Mouse (Mus musculus): ENCODE measurements around the gene Nabp2.

Gene Nabp2

DNA sequence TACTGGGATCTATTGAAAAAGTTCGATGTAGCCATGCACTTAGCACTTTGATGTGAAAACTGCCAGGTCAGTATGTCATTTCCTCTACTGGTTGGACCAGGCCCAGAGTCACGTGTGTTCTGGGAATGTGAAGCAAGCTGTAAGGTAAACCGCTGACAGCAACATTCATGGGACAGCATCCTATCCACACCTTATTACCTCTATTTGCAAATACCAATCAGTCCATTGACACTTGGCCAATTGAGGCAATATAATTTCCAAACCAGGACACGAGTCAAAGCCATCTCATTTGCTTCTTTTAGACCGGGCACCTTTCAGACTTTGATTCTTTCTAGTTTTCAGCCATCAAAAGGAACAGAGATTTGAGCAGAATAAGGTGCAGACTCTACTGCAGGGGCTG is 17.8 kb upstream of the Nabp2 start:
- no peak for DNase-seq

DNA sequence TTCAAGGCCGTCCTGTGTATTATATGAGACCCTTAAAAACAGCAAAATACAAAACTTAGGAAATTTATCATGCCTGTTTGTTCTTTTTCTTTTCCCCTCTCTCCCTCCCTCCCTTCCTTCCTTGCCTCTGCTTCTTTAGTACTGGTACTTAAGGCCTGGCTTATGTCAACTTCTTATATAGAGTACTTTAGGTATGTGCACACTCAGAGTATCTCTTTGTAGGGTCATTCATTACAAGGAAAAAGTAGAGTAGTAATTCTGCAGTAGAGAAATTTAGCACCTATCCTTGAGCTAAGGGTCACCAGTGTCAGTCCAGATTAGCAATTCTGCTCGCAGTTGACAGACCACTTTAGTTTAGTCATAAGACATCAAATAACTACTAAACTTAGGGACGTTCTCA is 14.0 kb upstream of the Nabp2 start:
- DNase-seq = no peak

DNA sequence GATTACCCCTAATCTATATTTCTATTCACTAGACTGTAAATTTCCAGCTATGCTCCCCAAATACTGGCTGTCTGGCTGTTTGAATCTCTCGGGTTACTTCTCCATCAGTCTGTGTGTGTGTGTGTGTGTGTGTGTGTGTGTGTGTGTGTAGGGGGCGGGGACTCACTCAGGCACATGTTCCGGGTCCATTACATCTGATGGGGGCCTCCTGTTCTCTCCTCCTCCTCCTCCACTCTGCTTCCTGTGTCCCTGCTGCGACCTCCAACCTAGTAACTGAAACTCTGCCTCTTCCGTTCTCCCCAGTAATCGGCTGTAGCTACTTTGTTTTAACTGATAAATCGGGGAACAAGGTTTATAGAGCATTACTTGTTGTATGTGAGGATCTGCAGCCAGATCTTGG is 13.3 kb upstream of the Nabp2 start:
- no peak for DNase-seq

DNA sequence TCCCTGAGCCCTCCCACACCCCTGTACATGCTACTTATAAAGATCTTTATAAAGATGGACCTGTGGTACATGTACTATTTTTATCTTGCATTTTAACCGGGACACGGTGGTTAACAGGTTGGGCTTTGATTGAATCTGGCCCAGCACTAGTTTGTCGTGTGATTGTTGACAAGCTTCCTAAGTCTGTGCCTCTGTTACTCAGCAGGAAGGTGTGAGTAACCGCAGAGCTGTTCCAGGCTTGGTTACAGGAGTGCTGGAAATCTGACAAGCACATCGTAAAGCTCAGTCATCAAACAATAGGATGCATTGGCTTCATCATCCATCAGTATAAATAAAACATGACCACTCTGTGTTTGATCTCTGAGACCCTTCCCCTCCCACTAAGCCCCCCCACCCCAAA is 11.1 kb upstream of the Nabp2 start:
- no peak for DNase-seq

DNA sequence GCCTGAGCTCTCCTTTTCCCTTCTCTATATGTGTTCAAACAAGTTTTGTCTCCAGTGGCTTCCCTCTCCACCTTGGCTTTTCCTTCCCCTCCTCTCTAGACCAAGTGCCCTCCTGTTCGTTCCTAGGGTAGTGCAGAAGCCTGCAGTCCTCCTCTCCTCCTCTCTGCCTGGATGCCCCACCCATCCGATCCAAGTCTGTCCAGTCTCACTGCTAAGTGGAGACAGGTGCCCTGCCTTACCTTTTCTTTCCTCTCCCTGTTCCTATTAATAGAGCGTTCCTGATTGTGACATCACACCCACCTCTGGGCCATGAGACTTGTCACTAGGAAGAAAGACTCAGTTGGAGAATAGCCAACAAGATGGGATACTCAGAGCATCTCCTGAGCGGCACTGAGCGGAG is 3.6 kb upstream of the Nabp2 start:
- no peak for DNase-seq

DNA sequence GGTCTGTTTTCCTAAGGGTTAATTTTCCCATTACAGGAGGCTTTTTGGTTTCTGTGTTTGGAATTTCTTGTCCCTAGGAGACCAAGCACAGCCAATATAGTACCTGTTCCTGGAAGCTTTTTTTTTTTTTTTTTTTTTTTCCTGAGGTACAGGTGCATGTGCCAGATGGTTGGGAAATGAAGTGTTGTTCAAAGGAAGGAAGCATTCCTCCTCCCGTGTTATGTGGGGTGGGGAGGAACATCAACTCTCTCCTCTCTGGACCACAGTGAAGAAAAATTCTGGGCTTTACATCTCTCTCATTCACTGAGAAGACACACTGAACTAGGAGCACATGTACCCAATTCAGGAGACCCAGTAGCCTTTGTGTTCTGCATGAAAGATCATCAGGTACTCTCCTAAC is 1.8 kb upstream of the Nabp2 start:
- no peak for DNase-seq

DNA sequence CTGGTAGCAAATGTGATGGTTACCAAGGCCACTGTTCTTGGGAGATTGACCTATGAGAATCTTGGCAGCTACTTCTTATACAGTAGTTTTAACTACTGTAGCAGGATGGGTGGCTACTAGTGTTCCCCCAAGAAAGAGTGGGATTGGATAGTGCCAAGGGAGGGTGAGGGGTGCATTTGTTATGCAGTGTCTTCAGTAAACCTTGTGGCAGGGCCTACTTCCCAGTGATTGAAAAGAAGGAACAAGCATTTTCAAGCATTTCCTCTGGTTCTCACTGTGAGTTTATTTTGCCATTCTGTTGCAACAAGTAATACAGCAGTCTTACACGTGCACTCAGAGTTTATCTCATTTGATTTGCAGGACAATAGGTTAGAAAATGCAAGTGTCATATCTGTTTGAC is 1.3 kb upstream of the Nabp2 start:
- DNase-seq = no peak

DNA sequence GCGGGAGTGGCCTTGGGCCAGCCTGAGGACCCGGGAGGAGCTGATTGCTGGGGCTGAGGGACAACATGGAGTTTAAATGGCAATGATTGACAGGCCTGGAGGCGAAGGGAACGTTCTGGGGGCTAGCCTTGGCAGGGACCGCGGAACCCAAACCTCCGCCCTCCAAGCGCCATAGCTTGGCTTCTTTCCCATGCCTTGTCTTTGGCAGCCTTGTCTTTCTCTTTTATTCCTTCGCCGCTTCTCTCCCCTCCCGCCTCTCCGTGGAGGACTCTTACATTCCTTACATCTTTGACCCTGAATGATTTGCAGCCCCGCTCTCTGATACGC is 726 bp upstream of the Nabp2 start:
- no peak for DNase-seq

DNA sequence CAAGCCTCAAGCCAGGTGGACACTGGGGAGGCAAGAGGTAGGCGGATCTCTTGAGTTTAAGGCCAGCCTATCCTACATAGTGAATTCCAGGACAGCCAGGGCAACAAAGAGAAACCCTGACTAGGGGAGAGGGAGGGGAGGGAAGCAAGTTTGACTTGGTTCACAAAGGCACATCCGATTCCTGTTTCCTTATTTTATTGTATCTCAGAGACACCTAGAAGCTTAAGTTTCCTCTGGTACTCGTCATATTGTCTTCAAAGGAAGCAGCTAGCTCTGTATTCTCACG is 789 bp downstream of the Nabp2 start:
- DNase-seq = no peak

DNA sequence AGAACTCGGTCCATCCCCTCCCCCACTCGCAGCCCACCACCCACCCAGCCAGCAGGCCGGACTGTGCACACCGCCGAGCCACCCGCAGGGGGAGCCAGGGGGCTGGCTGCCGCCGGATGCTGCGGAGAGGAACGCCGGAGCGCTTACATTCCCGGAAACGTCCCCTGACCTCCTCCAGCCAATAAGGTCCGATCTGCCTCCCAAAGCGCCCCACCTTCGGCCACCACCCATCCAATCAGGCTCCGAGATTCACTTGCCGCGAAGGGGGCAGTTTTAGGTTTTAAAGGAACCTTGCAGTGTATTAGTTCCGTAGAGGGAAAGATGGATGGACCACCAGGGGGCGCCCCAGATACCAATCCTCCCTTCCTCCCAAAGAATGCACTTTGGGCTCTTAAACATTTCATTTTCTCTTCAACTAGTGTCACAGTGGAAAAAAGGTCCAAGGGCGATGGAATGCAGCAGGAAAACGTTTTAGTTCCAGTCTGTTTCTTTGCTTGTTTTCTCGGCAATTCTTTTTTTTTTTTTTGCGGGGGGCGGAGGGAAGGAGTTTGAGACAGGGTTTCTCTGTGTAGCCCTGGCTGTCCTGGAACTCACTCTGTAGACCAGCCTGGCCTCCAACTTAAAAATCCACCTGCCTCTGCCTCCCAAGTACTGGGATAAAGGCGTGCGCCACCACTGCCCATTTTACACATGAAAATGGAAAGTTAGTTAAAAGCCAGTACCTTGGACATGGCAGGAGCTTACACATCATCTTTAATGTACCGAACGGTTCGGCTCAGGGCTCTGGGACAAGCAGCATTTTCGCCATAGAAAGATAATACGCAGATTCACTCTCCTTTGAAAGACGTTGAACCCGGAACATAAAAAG is 1.4 kb downstream of the Nabp2 start:
- peak; percentile 98 for DNase-seq

DNA sequence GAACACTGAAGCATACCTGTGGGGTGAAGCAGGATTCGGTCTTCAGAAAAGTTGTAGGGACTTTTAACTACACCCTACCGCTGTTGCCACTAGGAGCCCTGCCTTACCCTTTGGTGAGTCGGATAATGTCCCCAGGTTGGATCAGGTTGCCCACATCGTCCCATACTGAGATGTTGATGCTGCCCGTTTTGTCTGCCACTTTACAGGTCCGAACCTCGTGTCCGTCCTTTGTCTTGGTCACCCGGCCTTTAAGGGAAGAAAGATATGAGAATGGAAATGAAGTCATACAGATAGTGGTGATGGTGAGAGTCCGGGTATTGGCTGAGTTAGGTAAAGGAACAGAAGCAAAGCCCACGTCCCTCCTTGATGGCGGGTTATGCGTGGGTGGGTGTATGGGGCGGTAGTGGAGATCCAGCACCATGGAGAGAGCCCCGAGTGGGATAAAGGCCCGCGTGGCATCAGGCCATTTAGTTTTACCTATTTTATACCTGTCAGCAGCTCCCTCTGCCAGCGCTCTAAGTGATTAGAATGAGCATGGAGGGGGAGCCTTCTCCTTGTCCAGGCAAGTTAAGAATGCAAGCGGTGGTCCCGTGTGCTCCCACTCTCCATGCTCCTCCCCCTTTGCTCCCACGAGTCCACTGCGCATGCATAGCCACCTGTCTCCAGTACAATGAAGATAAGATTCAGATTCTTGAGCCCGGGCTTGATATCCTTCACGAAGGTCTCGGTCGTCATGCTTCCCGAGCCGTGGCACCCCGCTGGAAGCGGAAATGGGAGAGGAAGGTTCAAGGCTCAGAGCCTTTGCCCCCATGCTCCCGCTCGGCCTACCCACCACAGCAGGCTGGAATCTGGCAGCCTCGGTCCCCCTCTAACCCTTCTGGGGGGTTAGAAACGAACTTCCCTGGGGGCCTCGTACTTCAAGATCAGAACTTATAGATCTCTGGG is 2.4 kb downstream of the Nabp2 start:
- DNase-seq = peak; percentile 47

DNA sequence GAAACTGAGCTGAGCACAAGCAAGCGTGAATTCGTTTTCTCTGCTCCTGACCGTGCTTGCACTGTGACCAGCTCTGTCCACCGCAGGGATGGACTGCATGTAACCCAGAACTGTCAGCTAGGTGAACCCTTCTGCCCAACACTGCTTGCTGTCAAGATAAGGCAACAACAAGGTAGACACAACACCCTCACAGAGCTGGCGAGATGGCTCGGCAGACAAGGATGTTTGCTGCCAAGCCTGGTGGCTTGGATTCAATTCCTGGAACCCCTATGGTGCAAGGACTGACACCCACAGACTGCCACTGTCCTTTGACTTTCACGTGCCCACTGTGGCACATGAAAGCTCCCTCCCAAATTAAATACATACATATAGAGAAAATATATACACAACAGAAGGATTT is 7.4 kb downstream of the Nabp2 start:
- DNase-seq = no peak

DNA sequence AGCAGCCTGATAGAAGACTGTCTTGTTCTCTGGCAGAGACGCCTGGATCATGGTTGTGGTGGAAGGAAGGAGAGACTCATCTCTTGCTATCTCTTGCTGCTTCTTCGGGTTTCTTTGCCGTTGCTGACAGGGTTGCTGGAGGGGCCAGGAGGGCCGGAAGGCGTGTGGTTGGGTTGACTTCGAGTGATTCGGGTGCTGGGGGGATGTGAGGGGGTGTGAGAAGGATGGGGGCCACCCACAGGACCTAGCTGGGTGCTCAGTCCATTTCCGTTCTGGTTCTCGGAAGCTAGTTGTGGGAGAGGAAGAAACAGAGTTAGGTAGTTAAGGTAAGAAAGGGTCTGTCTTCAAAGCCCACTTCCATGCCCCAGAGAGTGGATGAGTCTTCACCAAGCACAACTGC is 9.7 kb downstream of the Nabp2 start:
- no peak for DNase-seq

DNA sequence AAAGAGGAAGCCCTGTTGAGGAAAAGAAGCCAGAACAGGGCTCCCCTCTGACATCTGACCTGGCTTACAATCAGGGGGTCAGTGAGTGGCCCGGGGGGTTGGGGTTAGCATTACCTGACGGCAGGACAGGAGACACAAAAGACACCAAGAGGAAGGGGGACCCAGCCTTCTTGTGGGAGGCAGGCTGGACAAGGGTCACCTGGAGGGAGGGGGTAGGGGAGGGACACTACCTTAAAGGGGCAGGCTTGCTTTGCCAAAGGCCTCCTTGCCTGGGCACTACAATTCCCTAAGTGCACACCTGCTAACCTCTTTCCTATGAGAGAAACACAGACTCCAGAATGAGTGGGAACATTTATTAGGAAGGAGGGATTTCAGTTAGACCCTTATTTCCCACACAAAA is 10.2 kb downstream of the Nabp2 start, which contains the start of gene Slc39a5:
Gene Slc39a5 (minus strand): TSS at position 174 of the 400 bp plus-strand sequence.
- no peak for DNase-seq

DNA sequence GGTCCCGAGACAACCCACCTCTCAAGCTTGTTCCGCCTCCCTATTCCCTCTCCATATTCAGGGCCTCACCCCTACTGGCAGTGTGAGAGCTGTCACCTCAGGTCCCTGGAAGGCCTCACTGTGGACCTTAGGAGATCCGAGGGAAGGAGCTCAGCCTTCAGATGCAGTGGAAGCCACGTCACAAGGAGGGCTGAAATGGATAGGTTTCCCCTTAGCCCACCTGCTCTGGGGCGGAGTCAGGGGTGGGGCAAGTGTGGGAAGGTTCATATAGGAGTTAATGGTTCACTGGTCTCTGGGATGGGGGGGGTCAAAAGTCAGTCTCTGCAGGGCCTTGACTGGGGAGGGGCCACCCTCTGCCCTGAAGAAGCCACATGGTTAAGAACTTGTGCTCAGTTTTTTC is 11.0 kb downstream of the Nabp2 start:
- DNase-seq = no peak

DNA sequence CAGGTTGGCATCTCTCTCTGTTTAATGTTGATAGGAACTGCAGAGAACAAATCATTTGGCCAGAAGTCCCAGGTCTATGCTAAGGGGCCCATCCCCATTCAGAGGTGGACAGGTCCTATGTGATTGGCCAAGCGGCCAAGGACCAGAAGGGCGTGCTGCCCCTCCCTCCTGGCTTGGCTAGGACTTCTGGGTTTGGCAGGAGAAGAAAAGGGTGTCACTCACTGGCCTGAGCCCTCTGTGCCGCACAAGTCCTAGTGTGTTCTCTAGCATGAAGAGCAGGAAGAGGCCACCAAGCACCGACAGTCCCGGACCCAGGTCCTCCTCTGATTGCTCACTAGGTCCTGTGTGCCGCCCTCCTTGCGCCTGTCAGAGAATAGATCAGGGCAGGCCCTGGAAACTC is 13.8 kb downstream of the Nabp2 start:
- DNase-seq = no peak

DNA sequence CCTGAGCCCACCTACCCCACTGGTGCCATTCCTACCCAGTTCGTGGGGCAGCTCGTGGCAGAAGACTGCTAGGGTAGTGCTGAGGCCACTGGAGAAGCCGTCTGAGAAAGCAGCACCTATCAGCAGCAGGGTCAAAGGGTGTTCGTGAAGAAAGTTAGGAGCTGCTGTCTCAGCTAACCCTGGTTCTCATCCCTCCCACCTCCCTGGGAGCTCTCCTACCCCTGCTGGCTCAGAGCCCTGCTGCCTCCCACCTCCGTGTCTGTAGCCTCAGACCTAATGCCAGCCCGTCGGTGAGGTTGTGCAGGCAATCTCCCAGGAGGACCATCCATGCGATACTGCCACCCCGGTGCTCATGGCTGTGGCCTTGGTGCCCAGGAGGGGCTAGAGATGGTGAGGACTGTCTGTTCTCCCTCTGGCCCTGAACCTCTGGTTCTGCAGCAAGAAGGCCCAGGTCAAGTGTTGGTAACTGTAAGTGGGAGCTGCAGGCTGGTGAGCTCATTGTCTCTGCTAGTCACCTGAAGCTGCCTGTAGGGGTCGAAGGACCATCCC is 14.5 kb downstream of the Nabp2 start:
- DNase-seq = no peak

DNA sequence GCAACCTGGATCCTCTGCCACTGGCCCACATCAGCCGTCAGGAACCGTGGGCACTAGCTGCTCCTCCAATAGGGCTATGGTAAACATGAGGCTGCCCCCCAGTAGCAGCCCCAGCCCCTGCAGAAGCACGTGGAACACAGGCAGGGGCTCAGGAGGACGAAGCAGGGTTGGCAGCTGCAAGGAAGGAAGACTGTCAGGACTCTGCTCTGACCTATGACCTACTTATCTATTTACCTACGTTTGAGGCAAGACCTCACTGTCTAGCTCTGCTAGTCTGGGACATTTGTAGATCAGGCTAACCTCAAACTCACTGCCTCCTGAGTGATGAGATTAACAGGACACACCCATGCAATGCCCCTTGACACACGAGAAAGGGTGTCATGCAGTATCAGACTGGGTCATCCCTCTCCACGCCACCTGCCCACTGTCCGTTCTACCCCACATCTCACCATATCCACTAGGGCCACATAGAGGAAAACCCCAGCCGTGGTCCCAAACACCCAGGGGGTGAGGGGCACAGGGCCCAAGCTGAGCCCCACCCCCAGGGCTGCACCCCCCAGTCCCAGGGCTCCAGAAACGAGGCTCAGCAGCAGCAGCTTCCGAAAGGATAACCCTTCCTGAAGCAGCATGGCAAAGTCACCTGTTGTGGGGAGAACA is 15.1 kb downstream of the Nabp2 start:
- no peak for DNase-seq

DNA sequence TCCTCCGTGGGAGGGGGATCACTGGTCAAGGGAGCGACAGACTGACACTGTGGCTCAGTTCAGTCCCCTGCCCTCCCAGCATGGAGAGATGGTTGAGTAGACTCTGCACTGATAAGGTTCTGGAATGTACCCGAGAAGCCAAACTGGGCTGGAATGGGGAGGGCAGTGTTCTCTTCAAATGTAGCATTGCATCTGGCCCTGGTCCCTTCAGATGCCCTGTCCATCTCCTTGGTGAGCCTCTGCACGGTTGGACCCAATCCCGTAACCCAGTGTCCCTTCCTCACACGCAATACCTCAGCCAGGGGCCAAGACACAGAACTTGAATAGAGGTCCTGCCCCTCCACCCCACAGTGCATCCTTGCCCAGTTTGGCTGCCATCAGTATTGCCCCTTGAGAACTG is 19.4 kb downstream of the Nabp2 start:
- DNase-seq = no peak

DNA sequence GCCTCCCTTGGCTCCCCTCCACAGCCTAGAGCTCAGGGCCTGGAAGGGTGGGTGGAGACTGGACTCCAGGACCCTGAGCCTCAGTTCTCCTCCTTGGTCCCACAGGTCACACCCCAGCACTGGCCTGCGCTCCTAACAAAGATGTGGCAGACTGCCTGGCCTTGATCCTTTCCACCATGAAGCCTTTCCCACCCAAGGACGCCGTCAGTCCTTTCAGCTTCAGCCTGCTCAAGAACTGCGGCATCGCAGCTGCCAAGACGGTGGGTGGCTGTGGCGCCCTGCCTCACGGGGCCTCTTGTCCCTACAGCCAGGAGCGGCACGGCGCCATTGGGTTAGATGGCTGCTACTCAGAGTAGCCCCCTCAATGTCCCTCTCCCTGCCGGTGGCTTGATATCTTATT is 20.9 kb downstream of the Nabp2 start:
- no peak for DNase-seq

DNA sequence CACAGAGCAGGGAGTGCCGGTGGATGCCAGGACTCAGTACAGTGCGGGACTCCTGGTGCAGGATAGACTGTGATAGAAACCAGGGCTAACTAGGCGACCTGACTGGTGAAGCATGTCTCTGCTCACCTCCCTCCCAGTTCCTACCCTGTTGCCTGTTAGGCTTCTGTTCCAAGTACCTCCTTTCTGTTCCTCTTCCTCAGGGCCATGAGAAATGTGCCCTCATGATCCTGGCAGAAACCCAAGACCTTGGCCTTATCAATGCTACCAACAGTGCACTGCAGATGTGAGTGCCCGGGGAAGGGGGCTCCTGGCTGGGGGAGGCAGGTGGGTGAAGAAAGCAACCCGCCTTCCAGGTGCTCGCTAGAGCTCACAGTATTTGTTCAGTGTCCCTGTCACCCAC is 21.7 kb downstream of the Nabp2 start:
- no peak for DNase-seq

DNA sequence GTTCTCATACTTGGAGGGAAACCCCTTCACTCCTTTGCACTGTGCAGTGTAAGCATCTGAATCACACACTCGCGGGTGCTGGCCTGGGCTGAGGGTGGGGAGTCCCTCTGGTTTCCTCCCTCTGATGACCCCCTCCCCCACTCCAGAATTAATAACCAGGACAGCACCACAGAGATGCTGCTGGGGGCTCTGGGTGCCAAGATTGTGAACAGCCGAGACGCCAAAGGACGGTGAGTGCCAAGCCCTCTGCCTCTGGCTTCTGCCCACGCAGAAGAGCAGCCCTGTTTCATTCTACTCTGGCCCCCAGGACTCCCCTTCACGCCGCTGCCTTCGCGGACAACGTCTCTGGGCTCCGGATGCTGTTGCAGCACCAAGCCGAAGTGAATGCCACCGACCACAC is 22.4 kb downstream of the Nabp2 start:
- no peak for DNase-seq

DNA sequence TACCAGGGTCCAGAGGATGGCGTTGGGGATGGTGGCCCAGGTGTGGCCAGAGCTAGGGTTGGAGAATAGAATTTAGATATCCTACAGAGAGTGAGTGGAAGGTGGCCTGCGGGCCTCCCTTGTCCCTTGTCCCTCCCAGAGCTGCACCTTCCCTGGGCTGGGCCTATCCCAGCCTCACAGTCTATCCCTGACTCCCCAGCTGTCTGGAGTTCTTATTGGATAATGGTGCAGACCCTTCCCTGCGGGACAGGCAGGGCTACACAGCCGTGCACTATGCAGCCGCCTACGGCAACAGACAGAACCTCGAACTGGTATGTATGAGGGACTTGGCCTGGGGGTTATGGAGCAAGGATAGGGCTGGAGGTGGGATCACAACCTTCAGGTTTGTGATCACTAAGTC is 25.4 kb downstream of the Nabp2 start:
- DNase-seq = no peak

DNA sequence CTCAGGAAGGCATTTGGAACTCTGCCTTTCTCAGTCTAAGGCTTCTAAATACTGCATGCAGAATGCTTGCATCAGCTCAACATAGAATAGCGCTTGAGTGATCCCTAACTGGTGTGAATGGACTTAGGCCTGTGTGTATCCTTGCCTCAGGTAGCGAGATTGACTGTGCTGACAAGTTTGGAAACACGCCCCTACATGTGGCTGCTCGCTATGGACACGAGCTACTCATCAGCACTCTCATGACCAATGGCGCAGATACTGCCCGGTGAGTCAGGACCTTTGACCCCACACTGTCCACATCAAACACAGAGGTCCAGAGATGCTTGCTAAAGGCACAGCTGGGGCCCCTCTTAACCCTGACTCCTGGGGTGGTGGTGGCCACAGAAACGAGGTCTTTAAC is 28.8 kb downstream of the Nabp2 start:
- no peak for DNase-seq
